Mouse (Mus musculus) lung, embryonic 15.5 days (tissue): ENCODE measurements at regions not wholly inside any gene's neighbourhood (a gene's known extent, or its start where the extent isn't known, plus 50 kb on each side); places are given as distances from the start of the nearest gene placed in this dataset.

Source experiments
- ATAC-seq: fragments of 200-750 bp; cut with Nextera tagmentation; 2 replicates; pipeline ENCODE4 v1.8.0; 2017; ENCODE audit warnings: moderate number of reproducible peaks, borderline replicate concordance; ENCODE audit not compliant: low FRiP score, low TSS enrichment; ENCODE audit errors: extremely low read depth
- H3K27ac ChIP-seq: fragments of 300-500 bp; sonication (generic); 2 replicates; pipeline ENCODE4 v1.5.1; 2015; ENCODE audit warnings: moderate library complexity, mild to moderate bottlenecking, inconsistent platforms
- H3K27me3 ChIP-seq: fragments of 300-500 bp; sonication (generic); 2 replicates; pipeline ENCODE4 v1.6.1; 2015; ENCODE audit warnings: inconsistent platforms
- H3K36me3 ChIP-seq: fragments of 300-500 bp; sonication (generic); 2 replicates; pipeline ENCODE4 v1.6.1; 2015; ENCODE audit warnings: inconsistent platforms
- H3K4me1 ChIP-seq: fragments of 300-500 bp; sonication (generic); 2 replicates; pipeline ENCODE4 v1.6.1; 2015; ENCODE audit warnings: inconsistent platforms
- H3K4me2 ChIP-seq: fragments of 300-500 bp; sonication (generic); 2 replicates; pipeline ENCODE4 v1.6.1; 2015; ENCODE audit warnings: inconsistent platforms, mild to moderate bottlenecking, moderate library complexity
- H3K4me3 ChIP-seq: fragments of 300-500 bp; sonication (generic); 2 replicates; pipeline ENCODE4 v1.5.1; 2015; ENCODE audit warnings: mild to moderate bottlenecking, inconsistent platforms
- H3K9ac ChIP-seq: fragments of 300-500 bp; sonication (generic); 2 replicates; pipeline ENCODE4 v1.6.1; 2015; ENCODE audit warnings: inconsistent platforms
- H3K9me3 ChIP-seq: fragments of 300-500 bp; sonication (generic); 2 replicates; pipeline ENCODE4 v1.6.1; 2016; ENCODE audit warnings: inconsistent platforms
- WGBS: fragments of 180-500 bp; shearing (Covaris S2); methylation state at CpG from one replicate; pipeline ENCODE4 v1.1.7; 2015; 5-methylcytosine and 5-hydroxymethylcytosine counted together

DNA sequence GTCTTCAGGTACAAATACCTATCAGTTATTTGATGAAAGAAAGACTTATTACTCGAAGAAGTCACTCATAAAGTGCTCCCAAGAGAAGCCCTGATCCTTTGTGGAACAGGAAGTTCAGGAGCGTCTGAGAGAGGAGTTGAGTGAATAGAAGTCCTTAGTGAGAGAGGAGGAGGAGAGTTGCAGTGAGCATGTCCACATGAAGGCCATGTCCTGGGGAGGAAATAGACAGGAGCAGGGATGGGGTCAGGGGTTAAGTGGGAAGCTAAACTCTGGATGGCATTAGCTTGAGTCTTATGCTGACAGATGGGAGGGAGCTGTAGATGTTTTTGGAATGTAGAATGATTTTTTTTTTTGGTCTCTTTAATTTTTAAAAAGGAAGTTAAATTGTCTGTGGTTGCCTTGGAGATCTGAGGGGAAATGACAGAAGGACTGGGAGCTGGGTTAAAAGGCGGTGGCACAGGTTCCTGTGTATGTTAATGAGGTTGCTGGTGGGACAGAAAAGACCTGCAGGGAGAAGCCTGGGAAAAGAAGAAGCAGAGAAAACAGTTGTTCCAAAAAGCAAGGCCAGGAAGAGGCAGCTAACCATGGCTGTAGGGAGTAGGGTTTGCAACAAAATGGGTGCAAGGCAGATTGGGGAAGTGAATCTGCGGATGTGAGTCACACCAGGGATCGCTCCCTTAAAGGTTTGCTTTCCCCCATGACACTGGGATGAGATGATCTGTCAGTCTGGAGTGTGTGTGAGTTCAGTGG, 128.9 kb downstream of the 4933412E24Rik start:
- no peaks in the 10 kb centered on the region for H3K36me3 ChIP-seq
- H3K4me1 ChIP-seq, result no peaks in the 10 kb centered on the region
- no peak overlapping the region for H3K4me2 ChIP-seq
- no peaks in the 10 kb centered on the region for H3K9me3 ChIP-seq
- H3K27me3 ChIP-seq, result no peaks in the 10 kb centered on the region
- ATAC-seq, result no peak
- H3K4me3 ChIP-seq, result no peak overlapping the region
- WGBS, result 40% methylated on average over 5 of the region's 5 CpGs
- H3K27ac ChIP-seq, result no peak overlapping the region
- no peak overlapping the region for H3K9ac ChIP-seq

DNA sequence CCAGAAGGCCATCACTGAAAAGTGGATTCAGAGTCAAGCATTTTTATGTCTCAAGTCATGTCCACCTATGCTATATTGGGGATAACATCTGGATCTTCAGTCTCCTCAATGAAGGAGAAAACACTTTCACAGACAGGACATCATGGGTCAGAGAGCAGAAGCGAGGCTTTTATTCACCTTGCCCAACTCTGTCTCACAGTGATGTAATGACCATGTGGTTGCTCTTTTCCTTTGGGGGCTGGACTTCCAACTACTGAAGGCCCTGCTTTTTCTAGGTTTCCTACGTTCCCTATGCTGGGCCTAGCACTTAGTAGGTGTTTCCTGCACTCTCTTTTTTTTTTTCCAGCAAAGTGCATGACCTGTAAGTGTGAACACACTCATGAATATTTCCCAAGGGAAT, 130.4 kb downstream of the 4933412E24Rik start:
- Histone ChIP-seq H3K4me2 (no peak overlapping the region), H3K4me3 (no peak overlapping the region), H3K27me3 (no peaks in the 10 kb centered on the region), H3K4me1 (no peaks in the 10 kb centered on the region), H3K9ac (no peak overlapping the region), H3K36me3 (no peaks in the 10 kb centered on the region), H3K27ac (no peak overlapping the region), H3K9me3 (no peaks in the 10 kb centered on the region)
- 63% methylated on average over 2 of the region's 2 CpGs for WGBS
- no peak for ATAC-seq

DNA sequence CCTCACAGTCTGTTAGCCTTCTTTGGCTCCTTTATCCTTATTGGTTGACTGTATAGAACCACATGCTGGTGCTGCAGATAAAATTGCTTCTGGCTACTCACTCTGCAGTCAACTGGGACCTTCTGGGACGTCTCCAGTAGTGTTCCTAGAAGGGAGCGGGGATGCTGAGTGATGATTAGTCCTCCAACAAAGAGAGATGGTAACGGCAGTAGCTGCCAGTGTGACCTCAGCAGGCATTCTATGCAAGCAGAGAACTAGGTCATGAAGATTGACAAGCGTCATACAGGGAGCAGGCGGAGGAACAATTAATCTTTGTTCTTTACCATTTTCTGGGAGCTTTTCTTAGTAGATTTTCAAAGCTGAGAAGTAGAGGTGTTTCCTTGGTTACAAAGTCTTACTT, 134.0 kb downstream of the 4933412E24Rik start:
- Histone ChIP-seq H3K4me3 (no peak overlapping the region), H3K4me2 (no peak overlapping the region), H3K27ac (no peak overlapping the region), H3K27me3 (no peaks in the 10 kb centered on the region), H3K4me1 (no peaks in the 10 kb centered on the region), H3K9me3 (no peaks in the 10 kb centered on the region), H3K36me3 (no peaks in the 10 kb centered on the region), H3K9ac (no peak overlapping the region)
- WGBS, result 79% methylated on average over 5 of the region's 5 CpGs
- no peak for ATAC-seq

DNA sequence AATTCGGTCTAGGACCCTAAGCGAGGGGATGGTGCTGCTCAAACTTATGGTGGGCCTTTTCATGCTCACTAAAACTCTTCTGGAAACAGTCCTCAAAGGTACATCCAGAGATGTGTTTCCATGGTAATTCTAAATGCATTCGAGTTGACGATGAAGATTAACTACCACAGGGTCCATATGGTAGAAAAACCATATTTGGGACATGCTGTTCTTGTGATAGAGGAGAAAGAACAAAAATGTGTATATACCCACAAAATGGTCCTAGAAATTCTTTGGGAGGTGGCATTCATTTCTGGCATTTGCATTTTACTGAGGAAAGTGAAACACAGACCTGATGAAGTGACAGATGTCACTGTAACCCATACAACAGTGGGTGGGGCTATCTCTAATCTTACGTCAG, 136.0 kb downstream of the 4933412E24Rik start:
- no peak overlapping the region for H3K9ac ChIP-seq
- WGBS, result 89% methylated on average over 5 of the region's 5 CpGs
- no peaks in the 10 kb centered on the region for H3K36me3 ChIP-seq
- H3K27me3 ChIP-seq, result no peaks in the 10 kb centered on the region
- ATAC-seq, result no peak
- no peak overlapping the region for H3K4me2 ChIP-seq
- no peaks in the 10 kb centered on the region for H3K9me3 ChIP-seq
- H3K4me1 ChIP-seq, result no peaks in the 10 kb centered on the region
- no peak overlapping the region for H3K4me3 ChIP-seq
- no peak overlapping the region for H3K27ac ChIP-seq

DNA sequence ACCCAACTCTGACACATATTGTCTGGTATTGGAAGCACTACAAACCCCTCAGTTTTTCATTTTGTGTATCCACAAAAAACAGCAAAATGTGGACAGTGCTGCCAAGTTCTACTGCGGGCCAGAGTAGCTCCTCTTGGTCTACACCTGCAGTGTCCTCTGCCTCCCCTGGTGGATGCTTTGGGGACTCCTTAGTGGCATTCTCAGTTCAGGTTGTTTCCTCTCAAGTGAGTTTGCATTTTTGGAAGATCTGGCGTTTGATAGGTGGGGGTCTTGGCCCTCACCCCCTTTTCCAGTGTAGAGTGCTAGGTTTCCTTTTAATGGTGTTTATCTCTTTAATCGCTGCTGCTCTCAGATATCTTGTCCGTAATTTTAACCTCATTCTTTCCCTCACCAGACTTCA, 137.1 kb downstream of the 4933412E24Rik start:
- WGBS, result 75% methylated on average over 4 of the region's 4 CpGs
- H3K4me3 ChIP-seq, result no peak overlapping the region

DNA sequence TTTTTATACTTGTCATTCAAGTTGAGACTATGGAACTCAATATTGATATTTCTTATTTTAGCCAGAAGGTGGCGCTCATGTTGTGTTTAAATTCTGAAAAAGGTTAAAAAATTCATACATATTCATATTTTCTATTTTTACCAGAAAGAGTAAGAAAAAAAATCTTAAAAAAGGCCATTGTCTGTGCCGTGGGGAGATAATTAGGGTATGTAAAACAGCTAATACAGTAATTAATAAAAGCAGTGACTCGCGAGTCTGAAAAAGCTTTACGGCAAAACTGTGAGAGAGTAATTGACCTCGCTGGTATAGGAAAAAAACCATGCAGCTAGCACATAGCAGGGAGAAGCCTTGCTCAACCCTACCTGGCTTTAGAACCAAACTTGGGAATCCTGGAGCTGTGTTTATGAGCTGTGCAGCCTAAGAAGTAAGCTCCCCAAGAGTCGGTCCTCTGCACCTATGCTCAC, 140.1 kb downstream of the 4933412E24Rik start:
- Histone ChIP-seq H3K4me3 (no peak overlapping the region), H3K36me3 (no peaks in the 10 kb centered on the region), H3K9ac (no peak overlapping the region), H3K27ac (no peak overlapping the region), H3K4me2 (no peak overlapping the region), H3K27me3 (no peaks in the 10 kb centered on the region), H3K4me1 (no peaks in the 10 kb centered on the region), H3K9me3 (no peaks in the 10 kb centered on the region)
- ATAC-seq, result no peak
- WGBS, result 69% methylated on average over 7 of the region's 7 CpGs

More for the DNA sequence above, 137.1 kb downstream of the 4933412E24Rik start:
- Histone ChIP-seq H3K27ac (no peak overlapping the region), H3K9me3 (no peaks in the 10 kb centered on the region), H3K36me3 (no peaks in the 10 kb centered on the region), H3K27me3 (no peaks in the 10 kb centered on the region), H3K9ac (no peak overlapping the region), H3K4me2 (no peak overlapping the region), H3K4me1 (no peaks in the 10 kb centered on the region)
- no peak for ATAC-seq

DNA sequence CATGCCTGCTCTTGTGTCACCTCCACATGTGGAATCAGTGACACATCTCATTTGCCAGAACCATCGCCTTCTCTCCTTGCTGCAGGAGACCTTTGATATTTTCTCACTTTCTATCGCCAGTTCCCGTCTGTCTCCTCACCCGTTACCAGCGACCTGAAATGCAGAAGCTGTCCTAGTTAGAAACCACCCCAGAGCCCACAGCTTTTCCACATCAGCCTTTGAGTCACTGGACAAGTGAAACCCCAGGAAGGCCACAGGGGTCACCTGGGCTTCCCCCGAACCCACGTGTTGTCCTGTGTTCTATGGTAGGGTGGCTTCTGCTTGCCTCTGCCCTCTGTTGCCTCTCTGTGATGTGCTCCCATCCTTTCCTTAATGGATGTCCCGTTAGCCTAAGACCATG, 149.7 kb downstream of the 4933412E24Rik start:
- 87% methylated on average over 8 of the region's 8 CpGs for WGBS
- no peak for ATAC-seq
- Histone ChIP-seq H3K9me3 (no peaks in the 10 kb centered on the region), H3K27ac (no peak overlapping the region), H3K36me3 (no peaks in the 10 kb centered on the region), H3K4me2 (no peak overlapping the region), H3K4me1 (no peaks in the 10 kb centered on the region), H3K9ac (no peak overlapping the region), H3K27me3 (no peaks in the 10 kb centered on the region), H3K4me3 (no peak overlapping the region)

DNA sequence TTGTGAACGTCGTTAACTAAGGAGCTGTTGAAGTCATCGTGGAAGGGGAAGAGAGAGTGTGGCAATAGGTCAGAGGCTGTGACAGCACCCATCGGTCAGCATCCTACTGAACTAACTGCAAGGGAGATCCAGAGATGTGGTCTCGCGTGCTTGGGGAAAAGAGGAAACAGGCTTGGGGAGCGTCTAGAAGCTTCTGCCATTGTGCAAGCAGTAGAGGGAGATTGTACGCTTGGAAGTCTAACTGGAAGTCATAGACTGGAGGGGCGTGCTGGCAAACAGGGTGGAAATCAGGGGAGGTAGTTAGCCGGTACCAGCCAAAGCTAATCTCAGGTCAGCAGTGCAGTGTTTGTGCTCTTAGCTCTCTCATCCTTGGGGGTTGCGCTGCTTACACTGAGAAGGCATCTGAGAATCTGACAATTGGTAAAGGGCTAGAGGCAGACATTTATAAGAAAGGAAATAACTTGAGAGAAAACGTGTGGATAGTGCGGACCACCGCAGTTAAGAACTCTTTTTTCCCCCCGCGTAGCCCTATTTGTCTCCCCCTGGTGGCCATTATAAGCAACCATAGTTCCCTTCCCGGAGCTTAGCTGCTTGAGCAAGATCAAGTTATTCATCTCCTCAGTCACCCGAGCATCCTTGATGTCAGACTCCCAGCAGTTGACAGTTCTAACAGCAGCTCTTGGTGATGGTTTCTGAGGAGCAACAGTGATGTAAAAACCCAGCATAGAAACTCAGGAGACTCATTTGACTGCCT, 151.5 kb downstream of the 4933412E24Rik start:
- ATAC-seq, result no peak
- H3K36me3 ChIP-seq, result no peaks in the 10 kb centered on the region
- no peak overlapping the region for H3K27ac ChIP-seq
- no peaks in the 10 kb centered on the region for H3K4me1 ChIP-seq
- no peak overlapping the region for H3K4me3 ChIP-seq
- no peaks in the 10 kb centered on the region for H3K9me3 ChIP-seq
- H3K9ac ChIP-seq, result no peak overlapping the region
- 39% methylated on average over 18 of the region's 18 CpGs for WGBS
- no peaks in the 10 kb centered on the region for H3K27me3 ChIP-seq
- H3K4me2 ChIP-seq, result peak overlapping the region; percentile 19; the same call in 1 of the 2 replicates

DNA sequence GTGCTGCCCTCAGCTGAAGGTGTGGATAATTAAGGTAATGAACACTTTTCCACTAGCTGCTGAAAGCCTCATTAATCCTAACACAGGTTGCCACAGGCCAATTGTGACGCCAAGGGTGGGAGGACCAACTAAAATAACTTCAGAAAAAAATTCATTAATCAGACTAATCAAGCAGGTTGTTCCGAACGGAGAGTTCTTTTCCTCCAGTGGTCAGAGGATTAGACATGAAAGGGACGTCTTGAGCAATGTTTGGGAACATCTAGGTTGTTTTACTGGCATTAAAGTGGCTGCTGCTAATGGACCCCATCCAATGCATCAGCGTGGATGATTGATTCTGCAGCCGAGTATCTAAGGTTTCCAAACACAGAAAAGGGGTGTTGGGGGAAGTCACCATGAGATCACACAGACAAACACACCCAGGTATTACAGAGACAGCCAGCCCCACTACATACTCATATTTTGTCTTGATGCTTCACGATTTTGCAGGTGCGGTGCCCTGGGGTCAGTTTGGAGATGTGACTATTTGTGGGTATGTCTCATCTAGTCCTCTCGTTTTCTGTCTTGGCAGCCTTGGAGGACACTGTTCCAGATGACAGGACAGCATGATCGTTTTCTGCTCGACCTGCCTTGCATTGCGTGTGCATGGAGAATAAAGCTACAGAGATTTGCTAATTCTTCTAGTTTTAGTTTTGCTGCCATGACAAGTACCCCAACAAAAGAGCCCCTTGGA, 164.0 kb downstream of the 4933412E24Rik start:
- 66% methylated on average over 12 of the region's 12 CpGs for WGBS
- ATAC-seq, result no peak

DNA sequence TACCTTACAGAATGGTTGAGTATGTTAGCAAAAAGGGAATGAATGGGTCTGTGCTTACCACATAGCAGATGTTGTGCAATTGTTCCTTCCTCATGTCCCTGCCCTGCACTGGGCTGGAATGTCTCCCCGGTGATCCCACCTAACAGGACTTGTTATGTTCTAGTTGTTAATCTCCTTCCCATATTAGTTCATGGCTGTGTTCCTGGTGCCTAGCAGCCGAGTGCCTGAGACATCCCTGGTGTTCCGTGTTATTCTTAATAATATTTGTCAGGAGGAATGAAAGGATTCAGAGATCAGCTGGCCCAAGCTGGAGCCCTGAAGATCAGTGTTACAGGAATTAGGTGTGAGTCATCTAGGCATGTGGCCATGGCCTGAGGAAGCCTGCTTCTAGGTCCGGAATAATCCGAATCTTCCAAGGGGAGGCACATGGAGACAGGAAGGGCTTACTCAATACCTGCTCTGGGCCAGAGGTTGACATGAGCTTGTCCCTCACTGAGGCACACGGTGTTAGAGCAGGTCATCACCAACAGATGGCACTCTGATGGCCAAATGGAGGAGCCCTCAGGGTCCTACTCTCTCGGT, 171.2 kb downstream of the 4933412E24Rik start:
- no peaks in the 10 kb centered on the region for H3K27me3 ChIP-seq
- ATAC-seq, result no peak
- 76% methylated on average over 7 of the region's 7 CpGs for WGBS

More for the DNA sequence above, 164.0 kb downstream of the 4933412E24Rik start:
- H3K9ac ChIP-seq, result no peak overlapping the region
- no peak overlapping the region for H3K4me2 ChIP-seq
- no peak overlapping the region for H3K27ac ChIP-seq
- H3K4me3 ChIP-seq, result no peak overlapping the region
- no peaks in the 10 kb centered on the region for H3K36me3 ChIP-seq
- no peaks in the 10 kb centered on the region for H3K9me3 ChIP-seq
- H3K27me3 ChIP-seq, result no peaks in the 10 kb centered on the region
- no peaks in the 10 kb centered on the region for H3K4me1 ChIP-seq

DNA sequence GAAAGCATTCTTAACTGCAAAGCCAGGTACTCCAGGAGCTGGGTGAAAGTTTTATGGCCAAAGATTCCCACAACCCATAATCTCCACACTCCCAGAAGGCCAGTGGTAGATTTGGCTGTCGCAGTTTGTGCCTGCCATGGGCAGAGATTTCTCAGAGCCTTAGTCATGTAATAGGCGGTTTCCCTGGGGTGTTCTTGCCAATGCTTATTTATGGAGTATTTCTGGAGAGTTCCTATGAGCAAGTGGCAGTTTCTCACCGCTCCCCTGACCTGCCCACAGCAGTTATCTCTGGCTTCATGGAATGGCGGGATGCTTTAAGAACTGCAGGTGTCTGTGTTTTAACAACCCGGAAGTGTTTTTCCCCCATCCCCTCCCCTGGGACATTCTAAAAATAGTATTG, 179.8 kb downstream of the 4933412E24Rik start:
- no peaks in the 10 kb centered on the region for H3K27me3 ChIP-seq

More for the DNA sequence above, 171.2 kb downstream of the 4933412E24Rik start:
- no peaks in the 10 kb centered on the region for H3K4me1 ChIP-seq
- no peak overlapping the region for H3K4me2 ChIP-seq
- H3K9ac ChIP-seq, result no peak overlapping the region
- H3K36me3 ChIP-seq, result no peaks in the 10 kb centered on the region
- no peak overlapping the region for H3K4me3 ChIP-seq
- H3K27ac ChIP-seq, result no peak overlapping the region
- no peaks in the 10 kb centered on the region for H3K9me3 ChIP-seq

More for the DNA sequence above, 179.8 kb downstream of the 4933412E24Rik start:
- no peak overlapping the region for H3K9ac ChIP-seq
- no peak overlapping the region for H3K27ac ChIP-seq
- H3K4me3 ChIP-seq, result no peak overlapping the region
- no peak overlapping the region for H3K4me2 ChIP-seq
- no peak for ATAC-seq
- no peaks in the 10 kb centered on the region for H3K36me3 ChIP-seq
- H3K4me1 ChIP-seq, result peaks cover 4% of the 10 kb centered on the region; the same call in 1 of the 2 replicates
- WGBS, result 77% methylated on average over 5 of the region's 5 CpGs
- H3K9me3 ChIP-seq, result no peaks in the 10 kb centered on the region
